Mouse (Mus musculus) G1E (cell line): ENCODE measurements around the gene Mrpl24. TPM values are rescaled to one million over a fixed set of nuclear protein-coding genes. Genes with fewer than 3 reads are reported as not detected.

Source experiments
- ATAC-seq: 2 replicates; pipeline ENCODE4 v1.8.0; 2016; ENCODE audit warnings: mild to moderate bottlenecking; ENCODE audit not compliant: insufficient number of reproducible peaks, poor library complexity, low FRiP score, severe bottlenecking; ENCODE audit errors: extremely low read depth
- DNase-seq: peaks from one replicate; pipeline ENCODE4 v3.0.0; 2012; ENCODE audit warnings: low spot score
- H3K27me3 ChIP-seq: 2 replicates; pipeline ENCODE4 v1.6.1; 2012; ENCODE audit warnings: mild to moderate bottlenecking, low read length, inconsistent platforms; ENCODE audit not compliant: insufficient read depth
- H3K36me3 ChIP-seq: replicated peaks from 2 replicates; pipeline ENCODE3; 2012; ENCODE audit warnings: mild to moderate bottlenecking, inconsistent platforms
- H3K4me1 ChIP-seq: 2 replicates; pipeline ENCODE4 v1.6.1; 2012; ENCODE audit warnings: low read depth, low read length, inconsistent platforms, mixed read lengths; ENCODE audit not compliant: insufficient read depth
- H3K4me3 ChIP-seq: 2 replicates; pipeline ENCODE4 v1.5.1; 2012; ENCODE audit warnings: low read depth, mild to moderate bottlenecking, inconsistent platforms, low read length, moderate library complexity, mixed read lengths
- H3K9me3 ChIP-seq: replicated peaks from 2 replicates; pipeline ENCODE4 v1.6.1; 2012; ENCODE audit warnings: inconsistent platforms
- CTCF ChIP-seq: IDR thresholded peaks from 2 replicates; pipeline ENCODE4 v1.5.1; 2012; ENCODE audit warnings: low read depth, low read length, inconsistent platforms, mixed read lengths
- GATA1 ChIP-seq: IDR thresholded peaks from 2 replicates; pipeline ENCODE4 v1.6.1; 2012; ENCODE audit warnings: borderline replicate concordance, low read length, inconsistent platforms, mixed read lengths
- GATA2 ChIP-seq: IDR thresholded peaks from 2 replicates; pipeline ENCODE4 v1.6.1; 2012; ENCODE audit warnings: low read depth, low read length, inconsistent platforms, borderline replicate concordance
- POLR2AphosphoS5 ChIP-seq: IDR thresholded peaks from 2 replicates; pipeline ENCODE4 v1.6.1; 2012; ENCODE audit warnings: low read depth, low read length, inconsistent platforms; ENCODE audit not compliant: insufficient replicate concordance
- TAL1 ChIP-seq: conservative IDR thresholded peaks from 2 replicates; pipeline ENCODE4 v1.6.1; 2012; ENCODE audit warnings: low read depth, low read length, inconsistent platforms, mixed read lengths
- polyA plus RNA-seq: library from polyadenylated mRNA; stranded (reverse); fragments of >175 nt; gene quantifications from 2 replicates; pipeline ENCODE4 v1.2.3, GENCODE M21; 2012
- total RNA-seq, 2 experiments: library from RNA; stranded (forward) in 1 of 2; stranded (reverse) in 1 of 2; fragments of 200-1000 nt in 1 of 2; fragments of >200 nt in 1 of 2; fragmentation: Nextera tagmentation in 1 of 2; gene quantifications; 2 replicates each; pipeline ENCODE4 v1.2.3; 2014 to 2017

The Mrpl24 gene
- total and polyA plus RNA-seq, 3 experiments: 24.9 to 317 (median 204) TPM

- Histone ChIP-seq H3K36me3 (no peaks in the 10 kb centered on the region), H3K4me3 (no peak overlapping the region), H3K9me3 (peaks cover 9% of the 10 kb centered on the region), H3K27me3 (peaks cover 74% of the 10 kb centered on the region), H3K4me1 (peaks cover 10% of the 10 kb centered on the region)
- TF ChIP-seq TAL1 (no peak), GATA2 (no peak), POLR2AphosphoS5 (no peak), GATA1 (no peak)
- ATAC-seq: no peak
- DNase-seq: no peak
Measured at GRCm38 (mm10) chr3:87972203-87972664, 52.9 kb downstream of the Mrpl24 start.

- peaks cover 10% of the 10 kb centered on the region for H3K4me1 ChIP-seq
- H3K4me3 ChIP-seq: no peak overlapping the region
- H3K36me3 ChIP-seq: no peaks in the 10 kb centered on the region
- H3K9me3 ChIP-seq: peaks cover 9% of the 10 kb centered on the region
- H3K27me3 ChIP-seq: peaks cover 75% of the 10 kb centered on the region
- TF ChIP-seq POLR2AphosphoS5 (no peak), TAL1 (no peak), GATA1 (no peak), GATA2 (no peak), CTCF (no peak)
- ATAC-seq (no peak), DNase-seq (no peak)
Measured at GRCm38 (mm10) chr3:87972776-87973175, 53.5 kb downstream of the Mrpl24 start.

Other genes starting within 250 kb of the Mrpl24 start
- not detected in 2 replicates for gene Lrrc71, start 170.9 kb upstream of the Mrpl24 start, total RNA-seq (2014; fragmentation: Nextera tagmentation)
- gene Lrrc71, start 170.9 kb upstream of the Mrpl24 start, total RNA-seq (2017): 0.23 and 0.33 TPM in 2 replicates
- gene Lrrc71, start 170.9 kb upstream of the Mrpl24 start, polyA plus RNA-seq: not detected in 2 replicates
- gene Ntrk1, start 124.3 kb upstream of the Mrpl24 start, total RNA-seq (2014; fragmentation: Nextera tagmentation): not detected in 2 replicates
- gene Ntrk1, start 124.3 kb upstream of the Mrpl24 start, total RNA-seq (2017): not detected in 2 replicates
- gene Ntrk1, start 124.3 kb upstream of the Mrpl24 start, polyA plus RNA-seq: not detected in 2 replicates
- gene Insrr, start 122.6 kb upstream of the Mrpl24 start, total RNA-seq (2014; fragmentation: Nextera tagmentation): not detected in 2 replicates
- 0.05 and 0.06 TPM in 2 replicates for gene Insrr, start 122.6 kb upstream of the Mrpl24 start, total RNA-seq (2017)
- gene Insrr, start 122.6 kb upstream of the Mrpl24 start, polyA plus RNA-seq: not detected in 2 replicates
- not detected in 2 replicates for gene Pear1, start 95.2 kb upstream of the Mrpl24 start, total RNA-seq (2014; fragmentation: Nextera tagmentation)
- under 0.01 and 0.05 TPM in 2 replicates for gene Pear1, start 95.2 kb upstream of the Mrpl24 start, total RNA-seq (2017)
- not detected in 2 replicates for gene Pear1, start 95.2 kb upstream of the Mrpl24 start, polyA plus RNA-seq
- gene Sh2d2a, start 72.8 kb upstream of the Mrpl24 start, total RNA-seq (2014; fragmentation: Nextera tagmentation): not detected in 2 replicates
- 0.16 and 0.17 TPM in 2 replicates for gene Sh2d2a, start 72.8 kb upstream of the Mrpl24 start, total RNA-seq (2017)
- gene Sh2d2a, start 72.8 kb upstream of the Mrpl24 start, polyA plus RNA-seq: not detected in 2 replicates
- gene Prcc, start 33.9 kb upstream of the Mrpl24 start, total RNA-seq (2014; fragmentation: Nextera tagmentation): 41.3 and 44.7 TPM in 2 replicates
- 28.5 and 32.3 TPM in 2 replicates for gene Prcc, start 33.9 kb upstream of the Mrpl24 start, total RNA-seq (2017)
- gene Prcc, start 33.9 kb upstream of the Mrpl24 start, polyA plus RNA-seq: 75.9 and 99.7 TPM in 2 replicates
- 722 and 799 TPM in 2 replicates for gene Hdgf, start 13.2 kb upstream of the Mrpl24 start, total RNA-seq (2014; fragmentation: Nextera tagmentation)
- 506 and 578 TPM in 2 replicates for gene Hdgf, start 13.2 kb upstream of the Mrpl24 start, total RNA-seq (2017)
- gene Hdgf, start 13.2 kb upstream of the Mrpl24 start, polyA plus RNA-seq: 1,810 and 2,017 TPM in 2 replicates
- gene Isg20l2, start 10.8 kb downstream of the Mrpl24 start, total RNA-seq (2014; fragmentation: Nextera tagmentation): 67.3 and 70.8 TPM in 2 replicates
- gene Isg20l2, start 10.8 kb downstream of the Mrpl24 start, total RNA-seq (2017): 54.1 and 54.9 TPM in 2 replicates
- 15.8 and 18.3 TPM in 2 replicates for gene Isg20l2, start 10.8 kb downstream of the Mrpl24 start, polyA plus RNA-seq
- gene Rrnad1, start 11.2 kb downstream of the Mrpl24 start, total RNA-seq (2014; fragmentation: Nextera tagmentation): 14.9 and 20.4 TPM in 2 replicates
- 19.2 and 24.8 TPM in 2 replicates for gene Rrnad1, start 11.2 kb downstream of the Mrpl24 start, total RNA-seq (2017)
- 28.7 and 38.2 TPM in 2 replicates for gene Rrnad1, start 11.2 kb downstream of the Mrpl24 start, polyA plus RNA-seq
- not detected in 2 replicates for gene Crabp2, start 29.2 kb downstream of the Mrpl24 start, total RNA-seq (2014; fragmentation: Nextera tagmentation)
- 0.38 TPM in 1 of 2 replicates, not detected in the other for gene Crabp2, start 29.2 kb downstream of the Mrpl24 start, total RNA-seq (2017)
- not detected in 2 replicates for gene Crabp2, start 29.2 kb downstream of the Mrpl24 start, polyA plus RNA-seq
- not detected in 2 replicates for gene Nes, start 51.6 kb downstream of the Mrpl24 start, total RNA-seq (2014; fragmentation: Nextera tagmentation)
- gene Nes, start 51.6 kb downstream of the Mrpl24 start, total RNA-seq (2017): 0.12 and 0.22 TPM in 2 replicates
- gene Nes, start 51.6 kb downstream of the Mrpl24 start, polyA plus RNA-seq: 0.02 TPM in 2 replicates
- gene Bcan, start 80.7 kb downstream of the Mrpl24 start, total RNA-seq (2014; fragmentation: Nextera tagmentation): not detected in 2 replicates
- gene Bcan, start 80.7 kb downstream of the Mrpl24 start, total RNA-seq (2017): 0.06 TPM in 1 of 2 replicates, not detected in the other
- gene Bcan, start 80.7 kb downstream of the Mrpl24 start, polyA plus RNA-seq: not detected in 2 replicates
- gene Hapln2, start 108.1 kb downstream of the Mrpl24 start, total RNA-seq (2014; fragmentation: Nextera tagmentation): not detected in 2 replicates
- not detected in 2 replicates for gene Hapln2, start 108.1 kb downstream of the Mrpl24 start, total RNA-seq (2017)
- not detected in 2 replicates for gene Hapln2, start 108.1 kb downstream of the Mrpl24 start, polyA plus RNA-seq
- 22.5 and 27.8 TPM in 2 replicates for gene Gpatch4, start 123.6 kb downstream of the Mrpl24 start, total RNA-seq (2014; fragmentation: Nextera tagmentation)
- gene Gpatch4, start 123.6 kb downstream of the Mrpl24 start, total RNA-seq (2017): 15.0 and 16.6 TPM in 2 replicates
- gene Gpatch4, start 123.6 kb downstream of the Mrpl24 start, polyA plus RNA-seq: 31.3 and 48.1 TPM in 2 replicates
- gene Naxe, start 139.0 kb downstream of the Mrpl24 start, total RNA-seq (2014; fragmentation: Nextera tagmentation): 41.1 and 42.1 TPM in 2 replicates
- 40.1 and 42.4 TPM in 2 replicates for gene Naxe, start 139.0 kb downstream of the Mrpl24 start, total RNA-seq (2017)
- gene Naxe, start 139.0 kb downstream of the Mrpl24 start, polyA plus RNA-seq: 44.1 and 52.8 TPM in 2 replicates
- gene Ttc24, start 158.8 kb downstream of the Mrpl24 start, total RNA-seq (2014; fragmentation: Nextera tagmentation): not detected in 2 replicates
- gene Ttc24, start 158.8 kb downstream of the Mrpl24 start, total RNA-seq (2017): 0.05 TPM in 1 of 2 replicates, not detected in the other
- not detected in 2 replicates for gene Ttc24, start 158.8 kb downstream of the Mrpl24 start, polyA plus RNA-seq
- 20.2 and 29.3 TPM in 2 replicates for gene Iqgap3, start 162.5 kb downstream of the Mrpl24 start, total RNA-seq (2014; fragmentation: Nextera tagmentation)
- 22.8 and 22.9 TPM in 2 replicates for gene Iqgap3, start 162.5 kb downstream of the Mrpl24 start, total RNA-seq (2017)
- gene Iqgap3, start 162.5 kb downstream of the Mrpl24 start, polyA plus RNA-seq: 10.6 and 13.8 TPM in 2 replicates
- 125 and 128 TPM in 2 replicates for gene Mef2d, start 222.9 kb downstream of the Mrpl24 start, total RNA-seq (2014; fragmentation: Nextera tagmentation)
- 15.4 and 17.0 TPM in 2 replicates for gene Mef2d, start 222.9 kb downstream of the Mrpl24 start, total RNA-seq (2017)
- 133 and 141 TPM in 2 replicates for gene Mef2d, start 222.9 kb downstream of the Mrpl24 start, polyA plus RNA-seq